Mouse (Mus musculus): Measurements from ENCODE around the gene Bpi. TPM values are rescaled to one million over a fixed set of nuclear protein-coding genes. Genes with fewer than 3 reads are reported as not detected.
A peak's percentile ranks its signal among the peaks of the same experiment; 100 is the strongest.

The Bpi gene
- polyA plus RNA-seq, 2 experiments from 2014 or later, result not detected

DNA sequence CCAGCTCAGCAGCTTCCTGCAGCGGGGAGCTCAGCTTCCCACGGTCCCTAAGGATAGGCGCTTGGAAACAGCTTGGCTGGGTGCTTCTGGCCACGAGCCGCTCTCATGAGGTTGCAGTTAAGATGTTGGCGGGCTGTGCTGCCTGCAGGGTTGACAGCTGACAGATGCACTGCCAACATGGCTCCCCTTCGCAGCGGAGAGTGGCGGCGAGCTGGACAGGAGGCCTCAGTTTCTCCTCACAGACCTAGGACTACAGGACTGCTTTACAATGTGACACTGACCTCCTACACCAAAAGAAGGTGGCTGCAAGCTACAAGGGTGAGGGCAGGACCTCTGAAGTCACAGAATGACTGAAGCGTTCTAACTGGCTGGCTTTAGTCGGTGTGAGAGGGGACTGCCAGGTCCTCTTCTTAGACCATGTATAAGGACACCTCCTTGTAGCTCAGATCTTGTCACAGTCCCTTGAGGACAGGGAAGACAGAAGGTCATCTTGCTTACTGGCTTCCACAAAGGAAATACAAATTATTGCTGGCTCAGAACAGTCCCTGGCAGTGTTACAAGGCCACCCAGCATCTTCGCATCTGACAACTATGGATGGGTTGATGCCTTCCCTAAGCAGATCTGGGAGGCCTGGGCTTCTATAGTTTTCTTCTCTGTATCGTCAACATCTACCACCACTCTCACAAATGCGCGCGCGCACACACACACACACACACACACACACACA lies 15.6 kb upstream of the Bpi start:
- ATAC-seq, result no peak

DNA sequence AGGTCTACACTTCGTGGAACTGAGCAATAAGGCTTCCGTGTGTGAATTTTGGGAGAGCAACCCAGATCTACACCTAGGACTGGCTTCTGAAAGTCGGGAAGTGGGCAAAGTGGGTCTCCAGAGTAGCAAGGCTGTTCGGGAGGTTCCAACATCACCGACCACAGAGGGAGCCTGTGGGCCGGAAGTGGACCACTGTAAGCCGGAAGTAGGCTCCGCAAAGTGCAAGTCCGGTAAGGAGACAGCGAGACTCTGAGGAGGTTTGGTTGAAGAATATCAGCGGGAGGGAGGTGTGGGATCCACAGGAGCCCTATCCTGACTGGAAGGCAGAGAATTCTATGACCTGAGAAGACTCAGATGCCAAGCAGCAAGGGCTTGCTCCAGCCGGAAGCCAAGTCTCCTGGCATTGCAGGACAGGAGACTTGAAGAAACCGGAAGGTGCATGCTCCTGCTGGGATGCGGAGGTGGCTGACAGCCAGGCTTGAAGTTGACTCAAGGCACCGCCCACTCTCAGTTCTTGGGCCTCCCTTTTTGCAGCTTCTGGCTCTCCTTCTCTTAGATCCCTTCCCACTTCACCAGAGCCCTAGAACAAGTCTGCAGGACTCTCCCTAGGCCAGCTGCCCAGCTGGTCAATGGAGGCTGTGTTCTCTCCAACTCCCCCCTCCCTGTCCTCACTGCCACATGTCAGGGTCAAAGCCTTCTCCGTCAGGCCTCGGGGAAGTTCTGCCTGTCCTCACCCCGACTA lies 14.6 kb upstream of the Bpi start:
- ATAC-seq, result no peak

GRCm38 (mm10) chr2:158245072-158245817 lies 12.6 kb upstream of the Bpi start:
- no peak for ATAC-seq

- ATAC-seq, result no peak
Measured at GRCm38 (mm10) chr2:158247852-158248251, 10.0 kb upstream of the Bpi start.

DNA sequence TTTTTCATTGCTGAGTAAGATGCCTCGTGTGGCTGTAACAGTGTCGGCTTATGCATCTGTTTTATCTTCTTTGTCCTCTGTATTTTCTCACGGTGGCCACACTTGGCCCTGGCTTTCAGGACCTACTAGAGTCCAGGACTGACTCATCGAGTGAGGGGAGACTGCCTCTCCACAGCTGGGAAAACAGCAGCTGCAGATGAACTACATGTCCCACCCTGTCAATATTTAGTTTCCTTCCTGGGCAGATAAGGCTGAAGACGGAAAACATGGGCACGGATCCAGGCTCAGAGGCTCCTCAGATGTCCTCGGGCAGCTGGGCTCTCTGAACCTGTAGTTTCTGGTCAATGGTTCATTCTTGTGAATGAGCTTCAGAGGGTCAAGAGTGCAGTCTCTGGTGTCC lies 9.6 kb upstream of the Bpi start:
- no peak for ATAC-seq

DNA sequence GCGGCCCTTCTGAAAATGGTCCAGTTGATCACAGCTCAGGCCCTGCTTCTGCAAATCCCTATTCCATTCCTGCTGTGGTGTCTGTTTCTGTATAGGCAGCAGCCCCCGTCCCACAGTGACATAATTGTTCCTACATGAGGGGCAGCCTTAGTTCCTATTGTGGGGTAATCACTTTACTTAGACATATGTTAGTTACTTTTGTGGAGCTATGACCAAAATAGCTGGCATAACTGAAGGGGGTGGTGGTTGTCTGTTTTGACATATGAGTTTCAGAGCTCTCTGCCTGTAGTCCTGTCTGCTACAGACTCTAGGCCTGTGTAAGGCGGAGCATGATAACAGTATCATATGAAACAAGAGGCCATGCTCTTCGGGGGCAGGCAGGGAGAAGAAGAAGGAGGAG lies 7.3 kb upstream of the Bpi start:
- no peak for ATAC-seq

DNA sequence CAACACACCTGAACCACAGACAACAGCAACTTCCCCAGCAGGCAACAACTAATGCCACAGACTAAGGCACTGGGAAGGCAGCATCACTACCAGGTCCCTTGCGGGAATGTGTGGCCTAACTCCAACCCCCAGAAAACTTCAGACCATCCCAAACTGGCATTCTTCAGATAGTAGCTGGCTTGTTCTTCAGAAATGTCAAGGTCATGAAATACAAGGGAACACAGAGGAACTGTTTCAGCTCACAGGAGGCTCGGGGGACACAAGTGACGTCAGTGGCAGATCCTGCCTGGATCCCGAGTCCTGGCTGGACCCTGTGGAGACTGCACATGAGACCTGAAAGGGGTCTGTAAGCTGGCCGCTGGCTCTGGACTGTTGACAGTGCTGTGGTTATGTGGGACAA lies 4.1 kb upstream of the Bpi start:
- ATAC-seq, result no peak

- no peak for ATAC-seq
Measured at GRCm38 (mm10) chr2:158256894-158257293, 1.0 kb upstream of the Bpi start.

- no peak for ATAC-seq
Measured at GRCm38 (mm10) chr2:158258781-158259180, 887 bp downstream of the Bpi start.

GRCm38 (mm10) chr2:158259498-158259897 lies 1.6 kb downstream of the Bpi start:
- no peak for ATAC-seq

DNA sequence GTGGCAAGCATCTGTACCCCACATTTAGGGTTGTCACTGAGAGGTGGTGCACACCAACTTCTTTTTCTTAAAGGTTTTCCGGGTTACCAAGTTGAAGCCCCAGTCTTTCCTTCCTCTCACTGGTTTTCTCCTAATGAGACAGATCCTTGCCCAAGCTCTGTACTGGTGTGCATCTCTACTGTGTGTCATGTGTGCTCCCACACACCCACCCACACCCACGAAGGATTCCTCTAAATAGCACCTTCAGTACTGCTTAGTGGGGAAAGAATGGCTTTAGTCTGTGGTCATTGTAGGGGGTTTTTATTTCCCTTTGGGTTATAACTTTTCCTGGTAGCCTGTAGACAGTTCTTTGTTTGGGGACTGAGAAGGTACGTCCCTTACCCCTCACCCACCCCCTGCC lies 7.0 kb downstream of the Bpi start:
- ATAC-seq, result no peak

GRCm38 (mm10) chr2:158270017-158270416 lies 12.1 kb downstream of the Bpi start:
- no peak for ATAC-seq

- no peak for ATAC-seq
Measured at GRCm38 (mm10) chr2:158273646-158274045, 15.8 kb downstream of the Bpi start.

DNA sequence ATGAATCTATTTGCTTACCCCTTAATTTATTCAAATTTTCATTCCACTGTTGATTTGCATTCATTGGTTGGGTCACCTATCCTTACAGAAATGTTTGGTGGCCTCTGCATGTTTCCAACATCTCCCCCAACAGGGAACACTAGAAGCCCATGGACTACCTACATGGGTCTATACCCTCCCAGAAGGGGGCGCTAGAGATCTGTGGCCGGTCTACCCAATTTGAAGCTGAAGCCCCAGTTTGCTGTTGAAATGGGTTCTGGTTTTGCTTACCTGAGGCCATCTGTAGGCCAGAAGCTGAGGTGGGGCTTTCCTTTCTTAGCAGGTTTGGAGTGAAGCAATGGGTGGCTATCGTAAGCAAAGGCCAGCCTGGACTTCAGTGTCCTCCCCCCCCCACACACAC lies 17.5 kb downstream of the Bpi start:
- no peak for ATAC-seq

- ATAC-seq, result no peak
Measured at GRCm38 (mm10) chr2:158275811-158276210, 17.9 kb downstream of the Bpi start.

- no peak for ATAC-seq
Measured at GRCm38 (mm10) chr2:158276451-158276850, 18.6 kb downstream of the Bpi start.

DNA sequence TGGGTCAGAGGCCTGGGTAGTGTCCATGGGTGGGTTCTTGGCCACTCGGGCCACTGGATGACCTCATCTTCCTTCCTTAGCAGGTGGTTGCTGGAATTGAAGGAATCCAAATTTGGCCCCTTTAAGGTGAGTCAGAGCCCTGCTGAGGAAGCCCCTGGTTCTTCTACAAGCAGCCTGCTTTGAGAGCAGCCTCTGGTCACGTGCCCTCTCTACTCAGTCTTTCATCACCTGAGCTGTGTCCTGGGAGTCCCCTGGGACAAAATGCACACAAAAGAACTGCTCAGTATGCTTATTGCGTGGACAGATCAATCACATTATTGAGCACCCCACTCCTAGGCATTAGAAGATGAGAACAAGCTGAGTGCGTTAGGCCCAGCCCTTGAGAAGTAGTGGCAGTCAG lies 19.0 kb downstream of the Bpi start:
- ATAC-seq, result no peak

DNA sequence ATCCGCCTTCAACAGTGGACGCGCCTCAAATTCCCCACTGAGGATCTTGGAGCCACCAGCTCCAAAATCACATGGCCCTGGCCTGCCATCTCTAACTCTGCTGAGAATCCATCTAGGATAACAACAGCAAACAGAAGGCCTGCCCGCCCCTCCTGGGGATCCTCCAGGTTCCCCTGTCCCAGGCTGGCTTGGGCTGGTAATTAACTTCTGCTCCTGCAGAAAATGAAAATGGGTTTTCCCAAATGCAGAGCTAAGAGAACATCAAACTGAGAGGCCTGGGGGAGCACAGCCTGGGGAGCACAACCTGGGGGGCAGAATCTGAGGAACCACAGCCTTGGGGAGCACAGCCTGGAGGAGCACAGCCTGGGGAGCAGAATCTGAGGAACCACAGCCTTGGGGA lies 21.8 kb downstream of the Bpi start:
- no peak for ATAC-seq

- ATAC-seq, result no peak
Measured at GRCm38 (mm10) chr2:158281497-158282205, 23.8 kb downstream of the Bpi start.

GRCm38 (mm10) chr2:158283136-158283535 lies 25.2 kb downstream of the Bpi start:
- ATAC-seq, result no peak

GRCm38 (mm10) chr2:158283771-158284170 lies 25.9 kb downstream of the Bpi start:
- no peak for ATAC-seq

- ATAC-seq, result peak; percentile 80
Measured at GRCm38 (mm10) chr2:158284571-158284970, 26.7 kb downstream of the Bpi start.

DNA sequence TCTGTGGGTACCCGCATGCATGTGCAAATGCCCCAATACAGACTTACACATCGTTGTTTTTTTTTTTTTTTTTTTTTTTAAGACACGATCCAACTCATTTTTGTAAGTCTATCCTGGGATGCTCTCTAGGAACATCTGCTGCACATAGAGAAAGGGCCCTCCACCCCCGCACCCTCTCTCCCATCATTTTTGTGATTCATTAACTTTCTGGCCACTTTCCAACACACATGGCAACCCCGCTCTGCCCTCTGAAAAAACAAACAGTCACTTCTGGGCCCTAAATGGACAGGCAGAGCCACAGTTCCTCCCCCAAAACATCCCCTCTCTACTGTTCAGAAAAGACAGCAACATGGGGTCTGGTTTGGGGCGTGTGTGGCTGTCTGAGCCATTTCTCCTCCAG lies 27.8 kb downstream of the Bpi start:
- no peak for ATAC-seq

Measured in CD4-positive, CD25-positive, alpha-beta regulatory T cell, adult 4 months (primary cell).